Mouse (Mus musculus): ENCODE results near the gene Ttc21a.

The Ttc21a gene

DNA sequence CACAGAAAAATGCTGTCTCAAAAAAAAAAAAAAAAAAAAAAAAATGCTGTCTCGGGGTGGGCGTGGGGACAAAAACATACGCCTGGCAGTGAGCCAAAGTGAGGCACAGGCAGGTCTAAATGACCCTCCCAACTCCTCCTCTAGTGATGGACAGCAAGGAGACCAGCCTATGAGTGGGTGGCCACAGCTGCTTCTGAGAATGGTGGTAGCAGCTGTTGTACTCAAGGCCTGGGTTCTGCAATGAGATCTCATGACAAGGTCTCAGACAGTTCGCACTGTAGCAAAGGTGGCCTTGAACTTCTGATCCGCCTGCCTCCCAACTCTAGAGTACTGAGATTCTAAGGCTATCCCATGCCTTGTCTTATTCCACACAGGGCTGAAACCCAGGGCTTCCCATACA, 4.0 kb downstream of the Ttc21a start:
- no peak for DNase-seq (ENCODE audit: low read depth)

DNA sequence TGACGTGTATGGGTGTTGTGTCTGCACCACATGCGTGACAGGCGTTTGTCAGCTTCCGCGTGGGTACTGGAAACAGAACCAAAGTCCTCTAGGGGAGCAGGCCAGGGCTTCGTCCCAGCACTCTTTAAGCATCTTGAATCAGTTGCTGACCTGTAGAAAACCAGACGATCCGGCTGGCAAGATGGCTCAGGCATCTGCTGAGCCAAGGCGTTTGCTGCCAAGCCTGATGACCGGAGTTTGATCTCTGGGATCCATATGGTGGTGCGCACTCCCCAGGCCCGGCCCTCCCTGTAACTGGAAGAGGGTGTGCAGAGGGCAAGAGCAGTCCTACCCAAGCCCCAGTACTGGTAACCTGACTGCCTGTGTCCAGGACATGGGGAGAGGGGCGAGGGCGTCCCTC, 4.5 kb downstream of the Ttc21a start:
- DNase-seq (ENCODE audit: low read depth): no peak

DNA sequence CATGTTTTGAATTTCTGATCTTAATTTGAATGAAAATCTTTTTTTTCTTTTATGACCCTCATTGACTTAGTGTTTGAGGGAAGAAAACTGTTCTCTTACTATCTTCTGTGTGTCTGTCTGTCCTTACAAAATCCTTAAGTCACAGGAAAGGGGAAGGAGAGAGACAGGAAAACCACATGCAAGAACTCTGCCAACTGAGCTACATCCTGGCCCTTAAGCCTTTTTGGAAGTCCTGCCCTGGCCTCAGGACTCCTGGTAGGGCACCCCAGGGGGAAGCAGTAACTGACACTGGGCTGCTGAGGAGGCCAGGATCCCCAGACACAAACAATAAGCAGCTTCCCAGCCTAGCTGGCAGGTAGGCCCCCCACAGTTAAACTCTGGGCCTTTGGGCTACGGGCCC, 5.9 kb downstream of the Ttc21a start:
- no peak for DNase-seq (ENCODE audit: low read depth)

DNA sequence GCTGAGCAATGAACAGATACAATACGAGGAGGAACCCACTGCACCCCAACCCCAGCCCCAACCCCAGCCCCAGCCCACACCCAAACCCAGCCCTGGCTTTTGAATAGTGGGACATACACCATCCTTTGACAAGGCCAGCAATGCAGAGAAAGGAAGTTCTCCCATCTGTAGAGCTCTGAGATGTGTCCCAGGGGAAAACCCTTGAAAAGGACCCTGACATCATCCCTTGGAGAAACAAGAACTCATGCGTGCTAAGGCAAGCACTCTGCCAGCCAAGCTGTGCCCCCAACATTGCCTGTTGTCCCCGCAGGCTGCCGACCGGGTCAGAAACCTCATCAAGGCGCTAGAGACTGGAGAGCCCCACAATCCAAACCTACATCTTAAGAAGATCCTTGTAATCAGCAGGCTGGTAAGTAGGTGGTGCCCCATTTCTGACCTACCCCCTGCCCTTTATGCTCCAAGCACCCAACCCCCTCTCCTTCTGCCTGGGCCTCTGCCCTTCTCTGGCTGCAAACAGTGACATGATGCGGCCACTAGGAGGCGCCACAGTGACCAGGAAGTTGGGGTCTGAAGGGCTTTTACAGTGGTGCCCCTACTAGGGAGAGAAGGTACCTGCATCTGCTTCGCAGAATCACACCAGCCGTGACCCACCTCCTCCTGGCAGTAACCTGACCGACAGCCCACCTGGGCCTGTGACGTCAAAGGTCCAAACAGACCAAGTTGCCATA, 7.9 kb downstream of the Ttc21a start:
- no peak for DNase-seq (ENCODE audit: low read depth)

DNA sequence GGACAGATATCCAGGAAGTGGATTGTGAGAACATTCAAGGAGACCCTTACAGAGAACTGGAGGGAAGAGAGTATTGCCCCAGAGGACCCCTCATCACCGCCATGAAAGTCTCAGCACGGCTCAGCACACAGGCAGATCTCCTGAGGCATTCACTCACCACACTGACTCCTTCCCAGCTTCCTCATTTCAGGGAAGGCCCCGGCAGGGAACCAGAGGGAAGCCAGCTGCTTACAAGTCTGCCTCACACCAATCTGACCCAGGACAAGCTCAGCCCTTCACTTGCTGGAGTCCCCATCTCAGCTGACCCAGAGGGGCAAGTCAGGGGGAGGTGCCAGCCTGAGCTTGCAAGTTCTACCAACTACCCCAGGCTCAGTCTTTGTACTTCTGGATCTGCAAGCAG, 11.4 kb downstream of the Ttc21a start:
- no peak for DNase-seq (ENCODE audit: low read depth)

DNA sequence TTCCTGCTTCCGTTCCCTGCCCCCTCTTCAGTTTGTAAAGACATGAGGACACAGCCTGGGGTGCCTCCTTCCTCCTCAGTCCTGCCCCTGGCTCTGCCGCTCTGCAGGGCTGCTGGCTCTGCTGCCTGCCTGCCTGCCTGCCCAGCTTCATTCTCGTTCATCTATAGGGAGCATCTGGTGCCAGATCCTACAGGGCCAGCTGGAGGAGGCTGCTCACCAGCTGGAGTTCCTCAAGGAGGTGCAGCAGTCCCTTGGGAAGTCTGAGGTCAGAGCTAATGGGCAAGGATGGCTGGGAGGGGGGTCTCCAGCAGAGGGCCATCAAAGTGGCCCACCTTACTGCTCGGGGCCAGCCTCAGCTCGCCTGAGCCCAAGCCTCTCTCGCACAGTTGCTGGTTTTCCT, 13.0 kb downstream of the Ttc21a start:
- DNase-seq (ENCODE audit: low read depth): no peak

DNA sequence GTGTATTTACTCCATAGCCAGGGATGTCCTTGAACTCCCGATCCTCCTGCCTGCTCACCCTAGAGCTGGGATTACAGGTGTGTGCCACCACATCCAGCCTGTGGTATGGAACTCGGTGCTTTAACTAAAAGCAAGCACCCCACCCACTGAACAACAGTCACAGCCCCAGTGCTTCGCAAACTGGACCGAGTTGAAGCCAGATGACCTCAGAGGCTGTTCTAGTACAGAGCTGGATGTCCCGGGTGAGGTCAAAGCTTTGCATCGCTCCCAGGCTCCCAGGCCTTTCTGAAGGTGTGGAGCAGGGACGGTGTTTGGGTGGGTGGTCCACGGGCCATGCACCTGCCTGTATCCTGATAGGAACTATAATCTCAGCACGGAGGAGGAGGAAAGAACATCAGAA, 14.0 kb downstream of the Ttc21a start:
- DNase-seq (ENCODE audit: low read depth): no peak

DNA sequence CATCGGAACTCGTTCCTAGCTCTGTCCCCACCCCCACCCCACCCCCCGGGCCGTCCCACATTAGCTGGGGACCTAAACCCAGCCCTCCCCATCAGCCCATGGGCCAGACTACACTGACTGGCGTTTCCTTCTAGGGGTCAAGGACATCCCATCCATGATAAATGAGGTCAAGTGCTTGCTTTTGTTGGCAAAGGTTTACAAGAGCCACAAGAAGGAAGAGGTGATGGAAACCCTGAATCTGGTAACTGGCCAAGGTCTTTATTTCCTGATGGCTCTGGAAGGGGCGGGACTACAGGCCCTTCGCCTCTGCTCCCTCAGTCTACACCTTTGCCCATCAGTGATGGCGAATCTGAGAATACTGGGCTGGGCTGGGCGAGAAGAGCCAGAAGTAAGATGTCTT, 21.4 kb downstream of the Ttc21a start:
- DNase-seq (ENCODE audit: low read depth): no peak

DNA sequence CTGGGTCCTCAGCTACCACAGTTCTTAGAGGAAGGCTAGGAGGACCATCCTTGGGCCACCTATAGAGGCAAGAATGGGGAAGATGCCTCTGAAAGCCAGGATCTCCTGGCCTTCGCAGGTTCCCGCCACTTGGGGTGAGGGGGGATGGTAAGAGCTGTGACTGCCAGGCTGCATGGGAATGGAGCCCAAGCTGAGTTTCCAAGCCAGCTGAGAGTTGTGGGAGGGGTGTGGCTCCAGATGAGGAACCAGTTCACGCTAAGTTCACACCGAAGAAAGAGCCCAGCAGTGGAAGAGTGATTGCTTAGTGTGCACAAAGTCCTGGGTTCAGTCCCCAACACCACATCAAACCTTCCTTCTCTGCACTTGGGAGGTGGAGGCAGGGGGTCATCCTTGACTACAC, 24.8 kb downstream of the Ttc21a start:
- DNase-seq (ENCODE audit: low read depth): no peak

DNA sequence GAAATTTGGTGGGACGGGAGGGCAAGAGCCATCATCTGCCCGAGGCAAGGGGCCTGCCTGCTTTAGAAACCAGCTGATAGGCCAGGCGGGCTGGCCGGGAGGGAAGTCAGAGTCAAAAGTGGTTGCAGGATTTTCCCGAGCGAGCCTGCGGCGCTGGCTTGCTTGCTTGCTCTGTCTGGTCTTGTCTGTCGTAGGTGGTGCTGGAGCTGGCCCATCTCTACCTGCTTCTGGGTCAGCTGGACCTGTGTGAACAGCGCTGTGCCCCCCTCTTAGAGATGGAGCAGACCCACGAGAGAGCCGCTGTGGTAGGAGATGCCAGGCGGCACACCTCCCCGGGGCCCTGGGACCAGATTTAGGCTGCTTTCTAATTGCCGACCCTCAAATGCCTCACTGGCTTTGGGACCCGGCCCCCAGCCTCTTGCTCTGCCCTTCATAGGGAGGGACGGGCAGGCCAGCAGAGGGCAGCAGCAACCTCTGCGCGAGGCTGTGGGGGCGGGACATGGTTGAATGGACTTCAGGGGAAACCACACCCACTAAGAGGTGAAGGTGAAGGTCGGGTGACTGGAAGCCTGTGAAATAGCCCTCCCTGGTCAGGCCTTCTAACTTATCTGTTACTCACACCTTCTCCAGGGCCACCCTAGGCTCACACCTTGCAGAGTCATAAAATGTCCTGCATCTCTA, 25.7 kb downstream of the Ttc21a start:
- DNase-seq (ENCODE audit: low read depth): no peak

DNA sequence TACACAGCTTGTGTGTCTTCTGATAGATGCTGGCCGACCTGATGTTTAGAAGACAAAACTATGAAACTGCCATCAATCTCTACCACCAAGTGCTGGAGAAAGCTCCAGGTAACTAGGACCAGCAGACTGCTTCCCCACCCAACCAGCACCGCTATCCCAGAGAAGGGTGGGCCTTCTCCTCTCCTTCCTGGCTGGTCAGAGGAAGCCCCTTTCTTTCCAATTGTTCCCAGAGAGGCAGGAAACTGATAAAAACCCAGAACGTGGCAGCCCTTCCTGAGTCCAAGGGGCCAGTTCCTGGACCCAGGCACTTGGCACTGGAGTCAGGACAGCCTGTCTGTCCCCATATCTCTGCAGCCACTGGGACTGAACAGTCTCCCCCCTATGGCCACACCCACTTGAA, 26.8 kb downstream of the Ttc21a start:
- DNase-seq (ENCODE audit: low read depth): no peak

DNA sequence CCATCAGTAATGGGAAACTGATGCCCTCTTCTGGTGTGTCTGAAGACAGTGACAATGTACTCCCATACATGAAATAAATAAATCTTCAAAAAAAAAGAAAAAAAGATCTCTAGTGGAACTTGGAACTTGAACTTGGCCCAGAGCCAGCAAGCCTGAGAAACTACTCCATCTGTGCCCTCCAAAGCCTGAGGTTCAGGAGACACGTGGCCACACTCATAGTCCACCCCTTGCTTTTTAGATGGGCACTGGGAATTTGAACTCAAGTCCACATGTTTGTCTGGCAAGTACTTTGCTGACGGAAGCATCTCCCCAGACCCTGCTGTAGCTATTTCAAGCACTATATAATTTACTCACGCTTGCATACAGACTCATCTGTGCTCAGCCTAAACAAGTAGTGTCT, 27.8 kb downstream of the Ttc21a start:
- no peak for DNase-seq (ENCODE audit: low read depth)

DNA sequence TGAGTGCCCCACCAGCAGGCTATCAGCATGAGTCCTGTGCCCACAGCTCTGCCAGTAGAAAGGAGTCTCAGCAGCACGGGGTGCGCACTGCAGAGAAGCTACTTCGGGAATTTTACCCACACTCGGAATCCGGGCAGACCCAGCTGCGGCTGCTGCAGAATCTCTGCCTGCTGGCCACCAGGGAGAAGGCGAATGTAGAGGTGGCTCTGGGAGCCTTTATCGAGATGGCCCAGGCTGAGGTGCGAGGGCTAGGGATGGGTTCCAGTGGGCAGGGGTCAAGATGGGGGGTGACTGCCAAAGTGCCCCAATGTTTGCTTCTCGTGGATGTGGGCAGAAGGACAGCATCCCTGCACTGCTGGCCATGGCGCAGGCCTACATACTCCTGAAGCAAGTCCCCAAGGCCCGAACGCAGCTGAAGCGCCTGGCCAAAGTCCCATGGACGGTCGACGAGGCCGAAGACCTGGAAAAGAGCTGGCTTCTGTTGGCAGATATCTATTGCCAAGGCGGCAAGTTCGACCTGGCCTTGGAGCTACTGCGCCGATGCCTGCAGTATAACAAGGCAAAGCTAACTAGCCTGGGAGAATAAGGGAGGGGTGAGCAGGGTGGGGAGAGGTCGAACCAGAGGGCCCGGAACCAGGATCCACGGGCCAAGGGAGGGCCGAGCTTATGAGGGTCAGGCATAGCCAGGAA, 29.0 kb downstream of the Ttc21a start:
- no peak for DNase-seq (ENCODE audit: low read depth)

DNA sequence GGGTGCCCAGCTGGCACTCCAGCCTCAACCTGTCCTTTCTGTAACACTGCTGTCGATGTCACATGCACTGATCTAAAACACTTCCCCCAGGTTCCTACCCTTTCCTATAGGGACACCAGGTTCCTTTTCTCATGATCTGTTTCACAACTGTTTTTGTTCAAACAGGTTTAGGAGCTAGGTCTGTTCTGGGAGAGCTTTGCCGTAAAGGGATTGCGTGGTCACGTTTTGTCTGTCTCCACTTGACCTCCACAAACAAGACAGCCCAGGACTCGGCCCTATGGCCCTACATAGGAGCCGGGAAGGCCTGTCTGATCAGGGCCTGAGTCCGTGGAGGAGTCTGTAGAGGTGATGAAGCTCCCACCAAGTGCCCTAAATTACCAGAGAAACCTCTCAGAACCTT, 32.4 kb downstream of the Ttc21a start:
- no peak for DNase-seq (ENCODE audit: low read depth)

DNA sequence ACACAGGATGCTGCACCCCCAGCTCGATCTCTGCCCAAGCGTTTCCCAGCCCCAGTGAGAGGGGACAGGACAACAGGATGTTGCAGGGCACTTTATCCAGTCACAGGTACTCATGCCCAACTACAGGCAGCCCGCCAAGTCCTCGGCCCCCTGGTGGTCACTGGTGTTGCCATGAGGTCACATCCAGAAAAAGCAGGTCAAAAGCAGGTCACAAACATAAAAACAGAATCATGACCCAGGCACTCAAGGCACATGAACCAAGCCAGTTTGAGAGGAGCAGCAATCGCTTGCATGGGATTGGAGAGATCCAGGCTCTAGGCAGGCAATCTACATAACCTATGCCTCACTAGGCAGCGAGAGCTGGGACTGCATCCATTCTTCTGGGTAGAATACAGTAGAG, 32.8 kb downstream of the Ttc21a start:
- no peak for DNase-seq (ENCODE audit: low read depth)

DNA sequence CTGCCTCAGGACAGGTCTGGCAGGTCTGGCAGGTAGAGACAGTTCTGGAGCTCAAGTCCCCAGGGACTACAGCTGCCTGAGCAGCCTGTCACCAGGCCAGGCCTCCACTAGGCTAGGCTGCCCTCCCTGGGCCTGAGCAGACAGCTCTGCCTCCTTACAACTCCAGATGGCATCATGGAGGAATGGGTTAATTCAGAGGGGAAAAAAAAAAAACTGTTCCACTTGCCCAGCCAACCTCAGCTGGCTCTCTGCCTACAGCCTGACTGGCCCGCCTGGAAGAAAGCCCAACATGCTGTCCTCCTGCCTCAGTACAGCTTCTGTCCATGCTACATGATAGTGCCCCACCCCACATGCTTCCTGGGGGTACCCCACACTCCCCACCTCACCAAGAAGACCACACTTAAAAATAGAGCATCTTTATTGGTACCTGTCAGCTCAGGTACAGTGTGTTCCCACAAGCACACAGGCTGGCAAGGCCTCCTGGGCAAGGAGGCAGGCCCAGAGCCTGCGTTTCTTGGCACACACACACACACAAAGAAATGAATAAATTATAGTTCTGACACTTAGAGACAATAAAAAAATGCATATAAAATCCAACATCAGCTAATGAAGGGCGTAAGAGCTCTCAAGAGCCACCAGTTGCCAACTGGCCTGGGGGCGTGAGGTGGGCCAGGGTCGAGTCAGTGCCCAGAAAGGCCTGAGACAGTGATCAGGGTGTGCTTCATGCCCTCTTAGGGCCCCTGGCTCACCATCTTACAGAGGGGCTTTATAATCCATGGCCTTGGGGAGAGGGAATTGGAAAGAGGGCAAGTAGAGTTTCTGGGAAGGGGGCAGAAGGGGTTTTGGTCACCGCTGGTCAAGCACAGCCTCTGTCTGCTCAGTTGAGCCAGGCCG, 33.6 kb downstream of the Ttc21a start:
- DNase-seq (ENCODE audit: low read depth): peak; percentile 52

DNA sequence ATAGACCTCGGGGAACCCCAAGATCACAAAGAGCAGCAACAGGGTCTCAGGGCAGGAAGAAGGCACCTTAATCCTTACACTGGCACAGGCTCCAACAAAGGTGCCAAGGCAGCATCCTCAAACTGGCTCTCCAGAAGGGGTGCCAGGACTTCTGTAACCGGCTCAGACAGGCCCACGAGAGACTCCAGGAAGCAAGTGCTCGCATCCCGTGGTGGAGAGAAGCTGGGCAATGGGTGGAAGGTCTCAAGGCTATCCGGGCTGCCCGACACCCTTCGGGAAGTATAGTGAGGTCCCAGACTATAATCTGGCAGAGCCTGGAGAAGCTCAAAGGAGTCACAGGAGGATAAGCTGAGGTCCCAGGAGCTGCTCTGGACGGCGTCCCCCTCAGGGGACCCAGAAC, 34.8 kb downstream of the Ttc21a start:
- DNase-seq (ENCODE audit: low read depth): no peak

DNA sequence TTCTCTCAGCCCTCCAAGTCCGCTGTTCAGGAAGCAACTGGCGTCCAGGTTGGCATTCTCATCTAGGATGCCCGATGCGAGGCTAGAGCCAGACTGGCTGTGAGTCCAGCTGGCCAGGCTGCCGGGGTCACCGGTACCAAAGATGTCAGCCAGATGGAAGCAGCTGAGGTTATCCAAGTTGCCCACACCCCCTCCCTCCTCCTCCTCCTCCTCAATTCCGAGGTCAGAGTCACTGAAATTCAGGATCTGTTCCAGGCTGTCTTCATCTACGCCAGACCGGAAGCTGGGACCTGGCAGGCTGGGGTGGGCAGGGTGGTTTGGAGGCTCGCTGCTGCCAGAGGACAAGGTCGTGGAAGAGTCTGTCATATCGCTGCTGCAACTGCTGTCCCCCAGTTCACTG, 35.2 kb downstream of the Ttc21a start:
- DNase-seq (ENCODE audit: low read depth): no peak

DNA sequence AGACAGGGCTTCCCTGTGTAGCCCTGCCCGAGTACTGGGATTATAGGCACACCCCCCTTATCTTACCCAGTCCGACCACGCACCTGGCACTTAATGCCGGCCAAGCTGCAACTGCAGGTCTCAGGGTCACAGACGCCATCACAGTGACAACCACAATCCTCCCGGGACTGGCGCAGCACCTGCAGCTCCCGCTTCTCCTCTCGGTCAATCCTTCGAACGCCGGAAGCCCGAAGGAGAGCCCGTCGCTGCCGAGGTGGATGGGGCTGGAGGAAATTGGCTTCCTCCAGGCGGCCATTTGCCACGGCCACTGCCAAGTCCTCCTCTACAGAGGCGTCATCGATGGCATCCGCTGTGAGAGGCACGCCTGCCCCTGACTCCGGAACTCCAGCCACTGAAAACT, 35.9 kb downstream of the Ttc21a start:
- no peak for DNase-seq (ENCODE audit: low read depth)

DNA sequence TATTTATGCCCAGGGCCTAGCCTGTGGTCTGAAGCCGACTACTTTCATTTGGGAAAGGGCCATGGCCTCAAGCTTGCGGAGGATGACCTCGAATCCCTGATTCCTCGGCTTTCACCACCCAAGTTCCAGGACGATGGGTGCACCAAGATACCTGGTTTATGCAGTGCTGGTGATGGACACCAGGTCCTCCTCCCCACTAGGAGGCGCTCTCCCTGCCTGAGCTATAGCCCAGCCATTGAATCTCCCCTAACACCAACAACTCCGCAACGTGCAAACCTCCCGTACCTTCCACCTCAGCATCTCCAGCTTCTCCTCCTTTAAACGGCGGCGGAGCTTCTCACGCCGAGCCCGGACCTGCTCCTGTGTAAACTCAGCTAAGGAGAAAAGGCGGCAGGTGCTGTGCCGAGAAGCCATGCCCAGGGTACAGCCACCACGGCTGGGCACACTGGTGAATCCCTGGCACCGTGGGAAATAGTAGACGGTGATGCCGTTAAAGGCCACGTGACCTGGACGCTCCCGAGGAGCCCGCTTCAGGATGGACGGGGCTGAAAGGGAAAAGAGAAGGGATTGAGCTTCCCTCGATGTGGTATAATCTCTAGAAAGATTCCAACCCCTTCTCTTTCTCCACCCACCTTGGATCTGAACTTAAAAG, 36.6 kb downstream of the Ttc21a start:
- DNase-seq (ENCODE audit: low read depth): no peak

DNA sequence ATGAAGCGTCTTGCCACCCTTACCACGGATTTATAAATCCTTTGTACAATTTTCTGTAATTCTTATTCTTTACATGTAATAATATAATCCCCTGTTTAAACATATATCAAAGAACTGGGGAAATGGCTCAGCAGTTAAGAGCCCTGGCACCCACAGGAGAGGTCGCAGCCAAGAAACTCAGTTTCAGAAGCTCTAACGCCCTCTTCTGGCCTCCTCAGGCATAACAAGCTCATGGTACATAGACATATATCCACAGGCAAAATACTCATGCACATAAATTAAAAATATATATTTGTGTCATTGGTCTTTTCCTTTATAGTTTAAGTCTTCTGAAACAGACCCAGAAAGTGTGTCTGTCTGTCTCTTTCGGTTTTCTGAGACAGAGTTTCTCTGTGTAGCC, 37.2 kb downstream of the Ttc21a start:
- no peak for DNase-seq (ENCODE audit: low read depth)

DNA sequence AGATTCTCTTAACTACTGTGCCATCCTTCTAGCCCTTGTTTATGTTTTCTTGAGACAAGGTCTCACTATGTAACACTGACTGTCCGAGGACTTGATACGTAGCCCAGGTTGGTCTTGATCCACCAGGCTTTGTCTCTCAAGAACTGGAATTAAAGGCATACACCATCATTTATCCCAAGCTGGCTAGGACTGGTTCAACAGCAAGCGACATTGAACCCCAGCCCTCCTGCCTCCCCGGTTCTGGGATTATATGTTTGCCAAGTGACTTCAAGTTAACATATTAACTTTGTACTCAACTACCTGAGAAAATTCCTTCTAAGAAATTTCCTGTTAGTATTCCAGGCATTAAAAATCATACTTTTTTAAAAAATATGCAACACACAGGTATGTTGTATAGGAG, 37.9 kb downstream of the Ttc21a start:
- DNase-seq (ENCODE audit: low read depth): no peak
